Mouse (Mus musculus) CH12.LX (cell line): ENCODE data around the gene Abhd14b.

Experiments
- BHLHE40 ChIP-seq: IDR thresholded peaks from 2 replicates; pipeline ENCODE4 v1.6.1; 2011; ENCODE audit warnings: mild to moderate bottlenecking, low read depth, low read length, improper control_type of control experiment
- E2F4 ChIP-seq: IDR thresholded peaks from 2 replicates; pipeline ENCODE4 v1.6.1; 2011; ENCODE audit warnings: low read depth, low read length, improper control_type of control experiment; ENCODE audit not compliant: insufficient replicate concordance
- POLR2A ChIP-seq: IDR thresholded peaks from 2 replicates; pipeline ENCODE4 v1.6.1; 2011; ENCODE audit warnings: low read depth, mild to moderate bottlenecking, improper control_type of control experiment, low read length

DNA sequence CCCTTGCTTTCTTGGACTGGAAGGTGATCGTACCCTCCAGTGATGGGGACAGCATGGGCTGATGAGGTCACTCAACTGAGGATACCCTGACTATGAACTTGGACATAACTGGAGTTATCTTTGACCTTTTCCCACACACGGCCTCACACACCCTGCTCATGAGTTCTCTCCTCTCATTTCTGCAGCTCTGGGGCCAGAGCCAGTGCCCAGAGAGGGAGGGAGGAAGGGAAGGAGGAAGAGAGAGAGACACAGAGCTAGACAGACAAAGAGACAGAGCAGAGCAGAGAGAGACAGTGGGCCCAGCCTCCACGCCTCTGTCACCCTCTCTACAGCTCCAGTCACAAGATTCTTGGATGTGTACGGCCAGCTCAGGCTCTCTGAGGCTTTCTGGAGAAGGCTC, 25.1 kb downstream of the Abhd14b start:
- TF ChIP-seq E2F4 (no peak), POLR2A (no peak), BHLHE40 (no peak)
